Mouse (Mus musculus): ENCODE measurements around the gene Scube2. TPM values are rescaled to one million over a fixed set of nuclear protein-coding genes. Genes with fewer than 3 reads are reported as not detected.
A peak's percentile ranks its signal among the peaks of the same experiment; 100 is the strongest.

Scube2 gene
- polyA plus RNA-seq, 1 experiment from 2014 or later, result 2.5 TPM

GRCm38 (mm10) chr7:109841618-109842418, 23.7 kb downstream of the Scube2 start:
- Histone ChIP-seq H3K9ac (ENCODE audit: low read depth, low read length) (no peak overlapping the region), H3K27ac (ENCODE audit: low read depth, low read length) (peak overlapping the region; percentile 51; the same call in 1 of the 2 replicates), H3K4me1 (ENCODE audit: control insufficient read depth, insufficient read depth, low read depth, low read length) (peaks cover 8% of the 10 kb centered on the region; the same call in 1 of the 2 replicates), H3K36me3 (ENCODE audit: control insufficient read depth, insufficient read depth, low read length) (no peaks in the 10 kb centered on the region), H3K4me2 (ENCODE audit: low read length) (no peak overlapping the region), H3K4me3 (ENCODE audit: low read length) (no peak overlapping the region), H3K9me3 (ENCODE audit: control insufficient read depth, low read length) (no peaks in the 10 kb centered on the region), H3K27me3 (replicated peaks; ENCODE audit: control insufficient read depth, insufficient read depth, low read length) (no peaks in the 10 kb centered on the region)
- ATAC-seq, result peak; percentile 92
- WGBS, result 69% methylated on average over 13 of the region's 13 CpGs

- H3K9me3 ChIP-seq (ENCODE audit: control insufficient read depth, low read length), result no peaks in the 10 kb centered on the region
- WGBS, result 52% methylated on average over 6 of the region's 6 CpGs
- 0 out of 2 replicates have a peak overlapping the region, but pooled peaks have one; percentile 36 for H3K27ac ChIP-seq (ENCODE audit: low read depth, low read length)
- H3K27me3 ChIP-seq (replicated peaks; ENCODE audit: control insufficient read depth, insufficient read depth, low read length), result no peaks in the 10 kb centered on the region
- no peaks in the 10 kb centered on the region for H3K36me3 ChIP-seq (ENCODE audit: control insufficient read depth, insufficient read depth, low read length)
- H3K4me2 ChIP-seq (ENCODE audit: low read length), result no peak overlapping the region
- no peak for ATAC-seq
- H3K4me3 ChIP-seq (ENCODE audit: low read length), result no peak overlapping the region
- H3K4me1 ChIP-seq (ENCODE audit: control insufficient read depth, insufficient read depth, low read depth, low read length), result peaks cover 8% of the 10 kb centered on the region; the same call in 1 of the 2 replicates
- H3K9ac ChIP-seq (ENCODE audit: low read depth, low read length), result no peak overlapping the region
These were observed 24.4 kb downstream of the Scube2 start for GRCm38 (mm10) chr7:109841031-109841430.

- Histone ChIP-seq H3K4me1 (ENCODE audit: control insufficient read depth, insufficient read depth, low read depth, low read length) (peaks cover 8% of the 10 kb centered on the region; the same call in 1 of the 2 replicates), H3K27ac (ENCODE audit: low read depth, low read length) (no peak overlapping the region), H3K9me3 (ENCODE audit: control insufficient read depth, low read length) (no peaks in the 10 kb centered on the region), H3K9ac (ENCODE audit: low read depth, low read length) (no peak overlapping the region), H3K4me3 (ENCODE audit: low read length) (no peak overlapping the region), H3K4me2 (ENCODE audit: low read length) (no peak overlapping the region), H3K36me3 (ENCODE audit: control insufficient read depth, insufficient read depth, low read length) (no peaks in the 10 kb centered on the region), H3K27me3 (replicated peaks; ENCODE audit: control insufficient read depth, insufficient read depth, low read length) (no peaks in the 10 kb centered on the region)
- no peak for ATAC-seq
- WGBS, result 71% methylated on average over 3 of the region's 3 CpGs
These were observed 26.9 kb downstream of the Scube2 start for GRCm38 (mm10) chr7:109838613-109839012.

DNA sequence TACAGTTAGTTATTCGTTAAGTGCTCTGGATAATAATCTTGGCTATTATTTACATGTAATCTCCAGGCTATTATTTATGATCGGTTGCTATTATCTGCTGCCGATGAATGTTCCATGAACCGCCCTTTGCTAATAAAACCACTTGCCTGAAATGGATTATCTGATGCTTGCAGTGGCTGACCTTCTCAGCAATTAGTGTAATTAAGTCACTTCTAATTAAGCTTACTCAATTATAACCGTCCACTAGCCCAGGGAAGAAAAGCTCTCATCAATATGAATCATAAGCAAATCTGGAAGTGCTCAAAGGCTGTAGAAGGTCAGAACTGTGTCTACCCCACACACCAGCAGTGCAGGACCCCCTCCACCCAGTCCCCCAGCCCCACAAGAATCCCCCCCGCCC, 27.8 kb downstream of the Scube2 start:
- ATAC-seq, result no peak
- Histone ChIP-seq H3K4me1 (ENCODE audit: control insufficient read depth, insufficient read depth, low read depth, low read length) (peaks cover 8% of the 10 kb centered on the region; the same call in 1 of the 2 replicates), H3K36me3 (ENCODE audit: control insufficient read depth, insufficient read depth, low read length) (no peaks in the 10 kb centered on the region), H3K4me3 (ENCODE audit: low read length) (no peak overlapping the region), H3K4me2 (ENCODE audit: low read length) (no peak overlapping the region), H3K9ac (ENCODE audit: low read depth, low read length) (no peak overlapping the region), H3K27me3 (replicated peaks; ENCODE audit: control insufficient read depth, insufficient read depth, low read length) (no peaks in the 10 kb centered on the region), H3K9me3 (ENCODE audit: control insufficient read depth, low read length) (no peaks in the 10 kb centered on the region), H3K27ac (ENCODE audit: low read depth, low read length) (no peak overlapping the region)
- WGBS, result 71% methylated on average over 6 of the region's 6 CpGs

GRCm38 (mm10) chr7:109834894-109835293, 30.6 kb downstream of the Scube2 start:
- Histone ChIP-seq H3K9me3 (ENCODE audit: control insufficient read depth, low read length) (no peaks in the 10 kb centered on the region), H3K9ac (ENCODE audit: low read depth, low read length) (no peak overlapping the region), H3K27ac (ENCODE audit: low read depth, low read length) (no peak overlapping the region), H3K4me3 (ENCODE audit: low read length) (no peak overlapping the region), H3K27me3 (replicated peaks; ENCODE audit: control insufficient read depth, insufficient read depth, low read length) (no peaks in the 10 kb centered on the region), H3K4me2 (ENCODE audit: low read length) (no peak overlapping the region), H3K36me3 (ENCODE audit: control insufficient read depth, insufficient read depth, low read length) (no peaks in the 10 kb centered on the region), H3K4me1 (ENCODE audit: control insufficient read depth, insufficient read depth, low read depth, low read length) (no peaks in the 10 kb centered on the region)
- 64% methylated on average over 6 of the region's 6 CpGs for WGBS
- ATAC-seq, result no peak

DNA sequence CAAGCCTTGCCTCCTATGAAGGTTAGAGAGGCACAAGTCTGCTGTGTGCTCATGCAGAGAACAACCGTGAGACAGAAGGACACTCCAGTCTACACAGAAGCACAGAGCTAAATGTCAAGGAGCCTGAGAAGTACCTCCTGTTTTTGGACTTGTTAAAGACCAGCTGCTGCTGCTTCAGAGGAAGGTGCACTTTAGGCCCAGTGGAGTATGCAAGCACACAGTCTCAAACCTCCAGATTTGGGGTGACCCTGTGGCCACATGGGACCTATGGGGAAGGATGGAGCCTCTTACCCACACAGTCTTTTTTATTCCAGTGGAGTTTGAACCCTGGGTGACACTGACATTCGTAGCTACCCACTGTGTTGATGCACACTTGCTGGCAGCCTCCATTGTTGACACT, 34.1 kb downstream of the Scube2 start:
- no peak for ATAC-seq

GRCm38 (mm10) chr7:109826911-109827310, 38.6 kb downstream of the Scube2 start:
- Histone ChIP-seq H3K4me1 (ENCODE audit: control insufficient read depth, insufficient read depth, low read depth, low read length) (no peaks in the 10 kb centered on the region), H3K27me3 (replicated peaks; ENCODE audit: control insufficient read depth, insufficient read depth, low read length) (no peaks in the 10 kb centered on the region), H3K4me2 (ENCODE audit: low read length) (no peak overlapping the region), H3K9me3 (ENCODE audit: control insufficient read depth, low read length) (no peaks in the 10 kb centered on the region), H3K4me3 (ENCODE audit: low read length) (no peak overlapping the region), H3K9ac (ENCODE audit: low read depth, low read length) (no peak overlapping the region), H3K27ac (ENCODE audit: low read depth, low read length) (no peak overlapping the region), H3K36me3 (ENCODE audit: control insufficient read depth, insufficient read depth, low read length) (no peaks in the 10 kb centered on the region)
- ATAC-seq, result no peak
- 93% methylated on average over 8 of the region's 8 CpGs for WGBS

More for the DNA sequence above, 34.1 kb downstream of the Scube2 start:
- no peak overlapping the region for H3K27ac ChIP-seq (ENCODE audit: low read depth, low read length)
- no peak overlapping the region for H3K9ac ChIP-seq (ENCODE audit: low read depth, low read length)
- H3K4me2 ChIP-seq (ENCODE audit: low read length), result no peak overlapping the region
- WGBS, result 65% methylated on average over 2 of the region's 2 CpGs
- H3K27me3 ChIP-seq (replicated peaks; ENCODE audit: control insufficient read depth, insufficient read depth, low read length), result no peaks in the 10 kb centered on the region
- no peaks in the 10 kb centered on the region for H3K4me1 ChIP-seq (ENCODE audit: control insufficient read depth, insufficient read depth, low read depth, low read length)
- no peaks in the 10 kb centered on the region for H3K36me3 ChIP-seq (ENCODE audit: control insufficient read depth, insufficient read depth, low read length)
- no peaks in the 10 kb centered on the region for H3K9me3 ChIP-seq (ENCODE audit: control insufficient read depth, low read length)
- H3K4me3 ChIP-seq (ENCODE audit: low read length), result no peak overlapping the region

DNA sequence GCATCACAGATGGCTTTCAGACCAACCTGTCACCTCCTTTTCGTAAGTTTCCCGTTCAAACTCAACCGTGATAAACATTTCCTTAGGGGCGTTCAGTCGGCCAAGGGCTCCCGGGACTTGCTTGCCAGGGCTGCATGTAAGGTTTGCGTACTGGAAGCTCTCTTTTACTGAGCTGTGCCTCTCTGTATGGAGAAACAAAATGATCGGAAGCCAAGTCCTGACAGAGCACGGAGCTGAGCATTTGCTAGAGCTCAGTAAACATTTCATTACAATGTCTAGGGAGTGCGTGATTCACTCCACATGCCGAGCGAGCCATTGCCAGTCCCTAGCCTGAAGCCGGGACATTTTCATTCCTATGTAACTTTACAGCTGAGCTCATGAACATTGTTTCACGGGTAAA, 40.2 kb downstream of the Scube2 start:
- Histone ChIP-seq H3K9ac (ENCODE audit: low read depth, low read length) (no peak overlapping the region), H3K27me3 (replicated peaks; ENCODE audit: control insufficient read depth, insufficient read depth, low read length) (no peaks in the 10 kb centered on the region), H3K4me1 (ENCODE audit: control insufficient read depth, insufficient read depth, low read depth, low read length) (no peaks in the 10 kb centered on the region), H3K4me2 (ENCODE audit: low read length) (no peak overlapping the region), H3K4me3 (ENCODE audit: low read length) (no peak overlapping the region), H3K36me3 (ENCODE audit: control insufficient read depth, insufficient read depth, low read length) (no peaks in the 10 kb centered on the region), H3K27ac (ENCODE audit: low read depth, low read length) (no peak overlapping the region), H3K9me3 (ENCODE audit: control insufficient read depth, low read length) (no peaks in the 10 kb centered on the region)
- WGBS, result 74% methylated on average over 14 of the region's 14 CpGs
- no peak for ATAC-seq

DNA sequence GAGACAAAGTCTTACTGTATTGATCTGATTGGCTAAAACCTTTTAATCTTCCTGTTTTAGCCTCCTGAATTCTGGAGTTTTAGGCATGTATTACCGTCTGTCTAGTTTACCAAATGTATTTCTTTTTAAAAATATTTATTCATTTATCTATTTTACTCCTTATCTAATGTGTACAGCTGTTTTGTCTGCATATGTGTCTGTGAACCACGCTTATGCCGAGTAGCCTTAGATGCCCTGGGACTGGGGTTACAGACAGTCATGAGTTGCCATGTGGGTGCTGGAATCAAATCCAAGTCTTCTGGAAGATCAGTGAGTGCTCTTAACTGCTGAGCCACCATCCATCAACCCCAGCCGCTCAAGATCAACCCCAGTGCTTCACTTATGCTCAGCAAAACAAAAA, 46.9 kb downstream of the Scube2 start:
- Histone ChIP-seq H3K9me3 (ENCODE audit: control insufficient read depth, low read length) (no peaks in the 10 kb centered on the region), H3K4me3 (ENCODE audit: low read length) (no peak overlapping the region), H3K27ac (ENCODE audit: low read depth, low read length) (no peak overlapping the region), H3K9ac (ENCODE audit: low read depth, low read length) (no peak overlapping the region), H3K27me3 (replicated peaks; ENCODE audit: control insufficient read depth, insufficient read depth, low read length) (no peaks in the 10 kb centered on the region), H3K4me2 (ENCODE audit: low read length) (no peak overlapping the region), H3K36me3 (ENCODE audit: control insufficient read depth, insufficient read depth, low read length) (no peaks in the 10 kb centered on the region), H3K4me1 (ENCODE audit: control insufficient read depth, insufficient read depth, low read depth, low read length) (no peaks in the 10 kb centered on the region)
- ATAC-seq, result no peak
- 94% methylated on average over 4 of the region's 4 CpGs for WGBS
